Mouse (Mus musculus): ENCODE results near the gene Higd1a.

- TF ChIP-seq CTCF (IDR thresholded peaks at IDR 0.05; ENCODE audit: control insufficient read depth, insufficient read depth, low read length) (no peak), POLR2A (IDR thresholded peaks at IDR 0.05; ENCODE audit: borderline replicate concordance, control insufficient read depth, low read depth, low read length) (no peak)
Observed at GRCm38 (mm10) chr9:121894447-121894846, 36.3 kb upstream of the Higd1a start.

Measured in bone marrow, adult 2 months (tissue).